Mouse (Mus musculus) forebrain, embryonic 10.5 days (tissue): ENCODE data around the gene Cyp2d11. TPM values are rescaled to one million over a fixed set of nuclear protein-coding genes. Genes with fewer than 3 reads are reported as not detected.
A peak's percentile ranks its signal among the peaks of the same experiment; 100 is the strongest.
"Not testable (repeated sequence)": the region's sequence is repeated elsewhere in the genome, so short reads cannot be mapped to it uniquely, and the experiment has no call there.

Experiments used
- DNase-seq: peaks from one replicate; pipeline ENCODE4 v3.0.0-alpha.2; 2017; ENCODE audit warnings: low spot score; ENCODE audit errors: extremely low spot score
- H3K27ac ChIP-seq: fragments of 300-500 bp; sonication (generic); 2 replicates; pipeline ENCODE4 v1.5.1; 2016; ENCODE audit warnings: mild to moderate bottlenecking
- H3K27me3 ChIP-seq: fragments of 300-500 bp; sonication (generic); 2 replicates; pipeline ENCODE4 v1.6.1; 2016; ENCODE audit warnings: mild to moderate bottlenecking; ENCODE audit not compliant: poor library complexity, severe bottlenecking
- H3K36me3 ChIP-seq: fragments of 300-500 bp; sonication (generic); replicated peaks from 2 replicates; pipeline ENCODE4 v1.6.1; 2016; ENCODE audit warnings: mild to moderate bottlenecking, moderate library complexity
- H3K4me1 ChIP-seq: fragments of 300-500 bp; sonication (generic); 2 replicates; pipeline ENCODE4 v1.6.1; 2016
- H3K4me3 ChIP-seq: fragments of 300-500 bp; sonication (generic); 2 replicates; pipeline ENCODE4 v1.5.1; 2016; ENCODE audit warnings: mild to moderate bottlenecking, moderate library complexity
- H3K9me3 ChIP-seq: fragments of 300-500 bp; sonication (generic); 2 replicates; pipeline ENCODE4 v1.6.1; 2016; ENCODE audit warnings: mild to moderate bottlenecking, moderate library complexity
- WGBS: fragments of 180-500 bp; shearing (Covaris S2); methylation state at CpG from one replicate; pipeline ENCODE4 v1.1.7; 2016; 5-methylcytosine and 5-hydroxymethylcytosine counted together
- polyA plus RNA-seq: library from polyadenylated mRNA; unstranded; fragments of >200 nt; fragmentation: Nextera tagmentation; extraction: Ambion mirVana; gene quantifications from 2 replicates; pipeline ENCODE4 v1.2.1, GENCODE M21; 2016

Cyp2d11 gene
- polyA plus RNA-seq, 1 experiment from 2014 or later: not detected

GRCm38 (mm10) chr15:82377701-82378100, 16.1 kb downstream of the Cyp2d11 start:
- Histone ChIP-seq H3K9me3 (no peaks in the 10 kb centered on the region), H3K27ac (no peak overlapping the region), H3K4me1 (peaks cover 53% of the 10 kb centered on the region), H3K36me3 (no peaks in the 10 kb centered on the region), H3K27me3 (no peaks in the 10 kb centered on the region), H3K4me3 (no peak overlapping the region)
- no peak for DNase-seq
- 81% methylated on average over 5 of the region's 5 CpGs for WGBS

- Histone ChIP-seq H3K4me1 (peaks cover 53% of the 10 kb centered on the region), H3K9me3 (no peaks in the 10 kb centered on the region), H3K27me3 (no peaks in the 10 kb centered on the region), H3K36me3 (no peaks in the 10 kb centered on the region), H3K27ac (peak overlapping the region; percentile 66), H3K4me3 (no peak overlapping the region)
- 69% methylated on average over 17 of the region's 17 CpGs for WGBS
- DNase-seq: no peak
Measured at GRCm38 (mm10) chr15:82376393-82377138, 17.3 kb downstream of the Cyp2d11 start.

- Histone ChIP-seq H3K9me3 (no peaks in the 10 kb centered on the region), H3K4me1 (peaks cover 50% of the 10 kb centered on the region), H3K27me3 (no peaks in the 10 kb centered on the region), H3K4me3 (no peak overlapping the region), H3K36me3 (no peaks in the 10 kb centered on the region), H3K27ac (0 out of 2 replicates have a peak overlapping the region, but pooled peaks have one; percentile 15)
- WGBS: 88% methylated on average over 9 of the region's 9 CpGs
- DNase-seq: no peak
Measured at GRCm38 (mm10) chr15:82375855-82376254, 18.0 kb downstream of the Cyp2d11 start.

GRCm38 (mm10) chr15:82374437-82374836, 19.4 kb downstream of the Cyp2d11 start:
- Histone ChIP-seq H3K36me3 (no peaks in the 10 kb centered on the region), H3K27me3 (no peaks in the 10 kb centered on the region), H3K4me3 (no peak overlapping the region), H3K9me3 (no peaks in the 10 kb centered on the region), H3K27ac (no peak overlapping the region), H3K4me1 (peaks cover 36% of the 10 kb centered on the region)
- DNase-seq: no peak
- 82% methylated on average over 5 of the region's 5 CpGs for WGBS

- DNase-seq: no peak
- Histone ChIP-seq H3K9me3 (no peaks in the 10 kb centered on the region), H3K4me3 (no peak overlapping the region), H3K27me3 (no peaks in the 10 kb centered on the region), H3K36me3 (no peaks in the 10 kb centered on the region), H3K27ac (no peak overlapping the region), H3K4me1 (peaks cover 22% of the 10 kb centered on the region)
- WGBS: 90% methylated on average over 5 of the region's 5 CpGs
Measured at GRCm38 (mm10) chr15:82372991-82373390, 20.8 kb downstream of the Cyp2d11 start.

- no peaks in the 10 kb centered on the region for H3K9me3 ChIP-seq
- H3K27me3 ChIP-seq: no peaks in the 10 kb centered on the region
- H3K4me1 ChIP-seq: peaks cover 19% of the 10 kb centered on the region
- 90% methylated on average over 6 of the region's 6 CpGs for WGBS
- no peak overlapping the region for H3K27ac ChIP-seq
- DNase-seq: no peak
- H3K4me3 ChIP-seq: no peak overlapping the region
- no peaks in the 10 kb centered on the region for H3K36me3 ChIP-seq
Measured at GRCm38 (mm10) chr15:82372446-82372845, 21.4 kb downstream of the Cyp2d11 start.

- 90% methylated on average over 1 of the region's 1 CpGs for WGBS
- no peaks in the 10 kb centered on the region for H3K27me3 ChIP-seq
- H3K36me3 ChIP-seq: no peaks in the 10 kb centered on the region
- no peak for DNase-seq
- no peak overlapping the region for H3K4me3 ChIP-seq
- no peaks in the 10 kb centered on the region for H3K9me3 ChIP-seq
- H3K4me1 ChIP-seq: no peaks in the 10 kb centered on the region; the same call in 1 of the 2 replicates
- no peak overlapping the region for H3K27ac ChIP-seq
Measured at GRCm38 (mm10) chr15:82368851-82369250, 25.0 kb downstream of the Cyp2d11 start.

- Histone ChIP-seq H3K4me3 (no peak overlapping the region), H3K36me3 (no peaks in the 10 kb centered on the region), H3K9me3 (no peaks in the 10 kb centered on the region), H3K27me3 (no peaks in the 10 kb centered on the region), H3K4me1 (no peaks in the 10 kb centered on the region), H3K27ac (no peak overlapping the region)
- DNase-seq: no peak
- 94% methylated on average over 4 of the region's 4 CpGs for WGBS
Measured at GRCm38 (mm10) chr15:82368146-82368545, 25.7 kb downstream of the Cyp2d11 start.

GRCm38 (mm10) chr15:82364561-82364960, 29.3 kb downstream of the Cyp2d11 start:
- 18% methylated on average over 6 of the region's 9 CpGs for WGBS
- not testable (repeated sequence) for DNase-seq, H3K36me3 ChIP-seq, H3K27ac ChIP-seq, H3K27me3 ChIP-seq, H3K4me3 ChIP-seq, H3K9me3 ChIP-seq, H3K4me1 ChIP-seq

- not testable (repeated sequence) for H3K27me3 ChIP-seq, H3K36me3 ChIP-seq, H3K4me1 ChIP-seq, DNase-seq, H3K9me3 ChIP-seq, H3K4me3 ChIP-seq, H3K27ac ChIP-seq
- WGBS: 78% methylated on average over 8 of the region's 12 CpGs
Measured at GRCm38 (mm10) chr15:82363801-82364200, 30.0 kb downstream of the Cyp2d11 start.

GRCm38 (mm10) chr15:82362234-82362633, 31.6 kb downstream of the Cyp2d11 start:
- H3K9me3 ChIP-seq: no peaks in the 10 kb centered on the region
- no peak overlapping the region for H3K4me3 ChIP-seq
- H3K36me3 ChIP-seq: no peaks in the 10 kb centered on the region
- no peaks in the 10 kb centered on the region for H3K27me3 ChIP-seq
- H3K27ac ChIP-seq: no peak overlapping the region
- WGBS: 96% methylated on average over 4 of the region's 4 CpGs
- 0 out of 2 replicates have a peak, but pooled peaks cover 9% of the 10 kb centered on the region for H3K4me1 ChIP-seq
- no peak for DNase-seq

- Histone ChIP-seq H3K27ac (no peak overlapping the region), H3K4me3 (no peak overlapping the region), H3K27me3 (no peaks in the 10 kb centered on the region), H3K4me1 (0 out of 2 replicates have a peak, but pooled peaks cover 9% of the 10 kb centered on the region), H3K36me3 (no peaks in the 10 kb centered on the region), H3K9me3 (no peaks in the 10 kb centered on the region)
- WGBS: 78% methylated on average over 11 of the region's 11 CpGs
- peak; percentile 14 for DNase-seq
Measured at GRCm38 (mm10) chr15:82361459-82362018, 32.3 kb downstream of the Cyp2d11 start.

- H3K27ac ChIP-seq: peak overlapping the region; percentile 40; the same call in 1 of the 2 replicates
- H3K9me3 ChIP-seq: no peaks in the 10 kb centered on the region
- H3K4me1 ChIP-seq: peaks cover 17% of the 10 kb centered on the region
- H3K27me3 ChIP-seq: no peaks in the 10 kb centered on the region
- no peaks in the 10 kb centered on the region for H3K36me3 ChIP-seq
- no peak overlapping the region for H3K4me3 ChIP-seq
- DNase-seq: no peak
- 74% methylated on average over 22 of the region's 22 CpGs for WGBS
Measured at GRCm38 (mm10) chr15:82358431-82359260, 35.2 kb downstream of the Cyp2d11 start.
